In the genomic region with DNA sequence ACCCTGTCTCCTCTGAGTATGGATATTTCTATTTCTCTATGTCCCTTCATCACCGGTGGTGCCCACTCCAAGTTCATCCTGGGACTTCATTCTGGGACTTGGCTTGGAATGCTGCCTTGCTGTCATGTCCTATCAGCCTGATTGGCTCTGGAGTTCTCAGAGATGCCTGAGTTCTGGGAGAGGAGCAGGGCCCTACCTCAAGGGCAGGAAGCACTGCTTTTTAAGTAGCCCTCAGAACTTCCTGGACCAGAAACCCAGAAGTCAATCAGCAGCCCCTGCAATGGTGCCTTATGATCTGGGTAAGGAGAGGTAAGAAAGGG, we compare ENCODE assay signal across 29 mouse cellular contexts.
DNase-seq lines count a peak whose midpoint lies in the region; ATAC-seq and TF ChIP-seq lines count a peak whose summit lies in the region.
"Had no signal": no experiment of that assay in that cellular context is flagged by ENCODE, and none has a peak within 500 bp of the region (broad histone marks: within the 10 kb centered on the region; RNA-seq: fewer than 3 reads in every experiment).

No protein-coding gene starts in this region.

- peak overlapping the region; percentile 78 for H3K27ac ChIP-seq in gastrocnemius, adult 2 months
- peak overlapping the region; percentile 80 for H3K27ac ChIP-seq in neural tube, embryonic 13.5 days (replicated peaks)
- H3K27ac ChIP-seq in neural tube, embryonic 15.5 days (replicated peaks): no peak overlapping the region; the same call in 1 of the 2 replicates
- peak overlapping the region; percentile 24; the same call in 1 of the 2 replicates for H3K27ac ChIP-seq in macrophage
- H3K27ac ChIP-seq: forebrain, embryonic 10.5 days; heart, adult 2 months; liver, embryonic 12.5 days; neural tube, embryonic 12.5 days; stomach, embryonic 15.5 days had no signal

- H3K4me2 ChIP-seq in neural tube, embryonic 13.5 days: no peak overlapping the region
- H3K4me2 ChIP-seq in neural tube, embryonic 15.5 days: no peak overlapping the region
- H3K4me2 ChIP-seq: embryonic facial prominence, embryonic 12.5 days; forebrain, embryonic 15.5 days; heart, embryonic 12.5 days; midbrain, embryonic 12.5 days; stomach, embryonic 15.5 days had no signal

- H3K27me3 ChIP-seq in neural tube, embryonic 13.5 days: peaks cover 55% of the 10 kb centered on the region
- peaks cover 17% of the 10 kb centered on the region for H3K27me3 ChIP-seq in neural tube, embryonic 15.5 days (replicated peaks)
- H3K27me3 ChIP-seq: embryonic facial prominence, embryonic 12.5 days; forebrain, embryonic 15.5 days; megakaryocyte, embryonic 14.5 days; midbrain, embryonic 12.5 days had no signal

- H3K79me2 ChIP-seq in macrophage (ENCODE audit: inconsistent target): no peaks in the 10 kb centered on the region

- ATAC-seq in neural tube, embryonic 13.5 days (ENCODE audit: low read depth): no peak
- ATAC-seq in neural tube, embryonic 15.5 days (ENCODE audit: low FRiP score): no peak
- ATAC-seq: activated CD4-positive, CD25-positive, alpha-beta regulatory T cell, adult 4 months; intestine, postnatal 0 days; liver, embryonic 12.5 days; liver, postnatal 0 days had no signal

- TF ChIP-seq CTCF in gastrocnemius, adult 2 months (IDR thresholded peaks at IDR 0.05): no peak

- H3K36me3 ChIP-seq in neural tube, embryonic 13.5 days: no peaks in the 10 kb centered on the region
- no peaks in the 10 kb centered on the region for H3K36me3 ChIP-seq in neural tube, embryonic 15.5 days
- H3K36me3 ChIP-seq in macrophage (ENCODE audit: inconsistent target): no peaks in the 10 kb centered on the region
- H3K36me3 ChIP-seq: embryonic facial prominence, embryonic 12.5 days; forebrain, embryonic 10.5 days; forebrain, embryonic 15.5 days; heart, embryonic 12.5 days; liver, embryonic 12.5 days; midbrain, embryonic 12.5 days; neural tube, embryonic 12.5 days; stomach, embryonic 15.5 days had no signal

- H3K4me1 ChIP-seq in neural tube, embryonic 13.5 days (replicated peaks): peaks cover 32% of the 10 kb centered on the region
- H3K4me1 ChIP-seq in neural tube, embryonic 15.5 days: peaks cover 30% of the 10 kb centered on the region
- H3K4me1 ChIP-seq: megakaryocyte, embryonic 14.5 days had no signal

- 86% methylated on average over 1 of the region's 1 CpGs for WGBS in neural tube, embryonic 13.5 days
- WGBS in neural tube, embryonic 15.5 days: 95% methylated on average over 1 of the region's 1 CpGs
- WGBS in macrophage (ENCODE audit: missing documents): 100% methylated on average over 1 of the region's 1 CpGs

- DNase-seq in cerebellum, adult 18-20 months: peak; percentile 73
- no peak for DNase-seq in cerebellum, adult 9-11 months
- DNase-seq in gastrocnemius, adult 2 months: no peak
- DNase-seq in gastrocnemius, postnatal 4 days (ENCODE audit: low spot score in 2 of 2): no peak
- DNase-seq in left cerebral cortex, postnatal 14 days (ENCODE audit: low spot score in 2 of 2): no peak
- DNase-seq: adrenal gland, adult 2 months; adrenal gland, postnatal 36 days; heart, postnatal 4 days; kidney, adult 9 months; kidney, postnatal 10 days; liver, postnatal 0 days; lung, postnatal 36 days; right cerebral cortex, postnatal 25 days had no signal

- intact Hi-C loops in gastrocnemius, adult 2 months (cut with DNase I): loop anchor here (1.0 to 5.0 kb wide), 2 partner anchors 35 to 143 kb away; no protein-coding TSS in a partner anchor
- intact Hi-C loops in left cerebral cortex, postnatal 14 days (cut with DNase I): no loop called here

- no peaks in the 10 kb centered on the region for H3K9me3 ChIP-seq in neural tube, embryonic 13.5 days
- H3K9me3 ChIP-seq in neural tube, embryonic 15.5 days (replicated peaks): no peaks in the 10 kb centered on the region
- H3K9me3 ChIP-seq: embryonic facial prominence, embryonic 12.5 days; forebrain, embryonic 10.5 days; heart, embryonic 12.5 days; liver, embryonic 12.5 days; midbrain, embryonic 12.5 days; neural tube, embryonic 12.5 days; stomach, embryonic 15.5 days had no signal

- H3K4me3 ChIP-seq in gastrocnemius, adult 2 months: peak overlapping the region; percentile 24
- H3K4me3 ChIP-seq in neural tube, embryonic 13.5 days: no peak overlapping the region
- no peak overlapping the region for H3K4me3 ChIP-seq in neural tube, embryonic 15.5 days (replicated peaks)
- no peak overlapping the region for H3K4me3 ChIP-seq in macrophage (ENCODE audit: inconsistent target)
- H3K4me3 ChIP-seq: embryonic facial prominence, embryonic 12.5 days; forebrain, embryonic 10.5 days; forebrain, embryonic 15.5 days; heart, adult 2 months; heart, embryonic 12.5 days; liver, embryonic 12.5 days; megakaryocyte, embryonic 14.5 days; midbrain, embryonic 12.5 days; myocyte; neural tube, embryonic 12.5 days; stomach, embryonic 15.5 days had no signal

- no peak overlapping the region for H3K9ac ChIP-seq in neural tube, embryonic 13.5 days
- H3K9ac ChIP-seq in neural tube, embryonic 15.5 days (replicated peaks): no peak overlapping the region
- H3K9ac ChIP-seq: embryonic facial prominence, embryonic 12.5 days; forebrain, embryonic 15.5 days; heart, embryonic 12.5 days; liver, embryonic 12.5 days; liver, postnatal 0 days; midbrain, embryonic 12.5 days; neural tube, embryonic 12.5 days; stomach, embryonic 15.5 days had no signal

Comparison
In these comparisons a context has a peak if more than half of its experiments do, and no peak if none do; other contexts are left out.
1. DNase-seq: peak in cerebellum, adult 18-20 months (2 of 2); none in cerebellum, adult 9-11 months (single experiment), gastrocnemius, adult 2 months (single experiment), gastrocnemius, postnatal 4 days (0 of 2) and left cerebral cortex, postnatal 14 days (0 of 2).